Mouse (Mus musculus) stomach, postnatal 0 days (tissue): Measurements from ENCODE around the gene Olfr410. TPM values are rescaled to one million over a fixed set of nuclear protein-coding genes. Genes with fewer than 3 reads are reported as not detected.

ENCODE experiments used
- ATAC-seq: fragments of 200-750 bp; cut with Nextera tagmentation; 2 replicates; pipeline ENCODE4 v1.8.0; 2017; ENCODE audit not compliant: low FRiP score, low TSS enrichment
- DNase-seq: peaks from one replicate; pipeline ENCODE4 v3.0.0-alpha.2; 2016; ENCODE audit warnings: low spot score
- H3K27ac ChIP-seq: fragments of 300-500 bp; sonication (generic); replicated peaks from 2 replicates; pipeline ENCODE4 v1.5.1; 2014; ENCODE audit warnings: mild to moderate bottlenecking, control low read depth
- H3K27me3 ChIP-seq: fragments of 300-500 bp; sonication (generic); 2 replicates; pipeline ENCODE4 v1.6.1; 2014; ENCODE audit warnings: low read length; ENCODE audit not compliant: control insufficient read depth, insufficient read depth
- H3K36me3 ChIP-seq: fragments of 300-500 bp; sonication (generic); 2 replicates; pipeline ENCODE4 v1.6.1; 2014; ENCODE audit warnings: low read length, mixed read lengths; ENCODE audit not compliant: control insufficient read depth, insufficient read depth
- H3K4me1 ChIP-seq: fragments of 300-500 bp; sonication (generic); replicated peaks from 2 replicates; pipeline ENCODE4 v1.6.1; 2014; ENCODE audit warnings: antibody characterized with exemption; ENCODE audit not compliant: control insufficient read depth, insufficient read depth
- H3K4me2 ChIP-seq: fragments of 300-500 bp; sonication (generic); replicated peaks from 2 replicates; pipeline ENCODE4 v1.6.1; 2014; ENCODE audit warnings: low read depth, mild to moderate bottlenecking, control low read depth, moderate library complexity
- H3K4me3 ChIP-seq: fragments of 300-500 bp; sonication (generic); 2 replicates; pipeline ENCODE4 v1.5.1; 2014; ENCODE audit warnings: low read depth, low read length, control low read depth
- H3K9ac ChIP-seq: fragments of 300-500 bp; sonication (generic); 2 replicates; pipeline ENCODE4 v1.6.1; 2014; ENCODE audit warnings: mild to moderate bottlenecking, low read length, control low read depth, mixed read lengths
- H3K9me3 ChIP-seq: fragments of 300-500 bp; sonication (generic); 2 replicates; pipeline ENCODE4 v1.6.1; 2016; ENCODE audit warnings: low read length; ENCODE audit not compliant: control insufficient read depth
- CTCF ChIP-seq: IDR thresholded peaks from 2 replicates; pipeline ENCODE4 v1.5.1; 2016; ENCODE audit warnings: antibody characterized with exemption, low read depth, mild to moderate bottlenecking, moderate library complexity
- EP300 ChIP-seq: optimal IDR thresholded peaks from 2 replicates; pipeline ENCODE3; 2016; ENCODE audit warnings: antibody characterized with exemption
- WGBS: fragments of 180-500 bp; shearing (Covaris S2); extraction: QIAGEN DNeasy Blood & Tissue Kit; methylation state at CpG from one replicate; pipeline ENCODE4 v1.1.7; 2014; 5-methylcytosine and 5-hydroxymethylcytosine counted together
- polyA plus RNA-seq: library from polyadenylated mRNA; unstranded; fragments of >200 nt; fragmentation: Nextera tagmentation; extraction: Ambion mirVana; gene quantifications from 2 replicates; pipeline ENCODE4 v1.2.1, GENCODE M21; 2015

Olfr410 gene
- polyA plus RNA-seq: not detected in 2 replicates

- no peaks in the 10 kb centered on the region for H3K27me3 ChIP-seq
- H3K4me3 ChIP-seq: no peak within 1 kb of the TSS
- no peak within 1 kb of the TSS for H3K4me2 ChIP-seq
- no peak for DNase-seq
- H3K36me3 ChIP-seq: no peaks in the 10 kb centered on the region
- H3K9ac ChIP-seq: no peak within 1 kb of the TSS
- H3K4me1 ChIP-seq: no peaks in the 10 kb centered on the region
- no peak within 1 kb of the TSS for H3K27ac ChIP-seq
- no peaks in the 10 kb centered on the region for H3K9me3 ChIP-seq
- ATAC-seq: no peak
- TF ChIP-seq EP300: no peak
- TF ChIP-seq CTCF: no peak
- 73% methylated on average over 6 of the region's 6 CpGs for WGBS
Measured at GRCm38 (mm10) chr11:74337931-74338330, at the start of gene Olfr410. Gene Olfr410 (minus strand): TSS chr11:74338031.

- ATAC-seq (no peak), DNase-seq (no peak)
- no peak overlapping the region for H3K4me3 ChIP-seq
- WGBS: 70% methylated on average over 5 of the region's 5 CpGs
- no peak overlapping the region for H3K4me2 ChIP-seq
- H3K36me3 ChIP-seq: no peaks in the 10 kb centered on the region
- H3K9me3 ChIP-seq: no peaks in the 10 kb centered on the region
- H3K4me1 ChIP-seq: no peaks in the 10 kb centered on the region
- H3K27me3 ChIP-seq: no peaks in the 10 kb centered on the region
- TF ChIP-seq CTCF (no peak), EP300 (no peak)
- H3K9ac ChIP-seq: no peak overlapping the region
- H3K27ac ChIP-seq: no peak overlapping the region
Measured at GRCm38 (mm10) chr11:74387203-74387602, 49.4 kb upstream of the Olfr410 start.

GRCm38 (mm10) chr11:74385674-74386073 lies 47.8 kb upstream of the Olfr410 start:
- Histone ChIP-seq H3K9me3 (no peaks in the 10 kb centered on the region), H3K4me3 (no peak overlapping the region), H3K36me3 (no peaks in the 10 kb centered on the region), H3K27me3 (no peaks in the 10 kb centered on the region), H3K4me1 (no peaks in the 10 kb centered on the region), H3K9ac (no peak overlapping the region), H3K4me2 (no peak overlapping the region), H3K27ac (no peak overlapping the region)
- 34% methylated on average over 9 of the region's 9 CpGs for WGBS
- no peak; the same call in 1 of the 2 replicates for ATAC-seq
- no peak for TF ChIP-seq EP300
- no peak for TF ChIP-seq CTCF
- DNase-seq: peak; percentile 27

GRCm38 (mm10) chr11:74379166-74379873 lies 41.5 kb upstream of the Olfr410 start:
- no peaks in the 10 kb centered on the region for H3K36me3 ChIP-seq
- H3K4me2 ChIP-seq: no peak overlapping the region
- no peaks in the 10 kb centered on the region for H3K27me3 ChIP-seq
- ATAC-seq: no peak
- no peaks in the 10 kb centered on the region for H3K4me1 ChIP-seq
- H3K9ac ChIP-seq: no peak overlapping the region
- WGBS: 38% methylated on average over 4 of the region's 4 CpGs
- no peak overlapping the region for H3K27ac ChIP-seq
- no peak overlapping the region for H3K4me3 ChIP-seq
- no peaks in the 10 kb centered on the region for H3K9me3 ChIP-seq
- TF ChIP-seq EP300 (no peak), CTCF (no peak)
- DNase-seq: no peak

- no peaks in the 10 kb centered on the region for H3K36me3 ChIP-seq
- H3K4me3 ChIP-seq: no peak overlapping the region
- H3K4me1 ChIP-seq: no peaks in the 10 kb centered on the region
- no peaks in the 10 kb centered on the region for H3K9me3 ChIP-seq
- H3K27ac ChIP-seq: no peak overlapping the region
- no peaks in the 10 kb centered on the region for H3K27me3 ChIP-seq
- H3K4me2 ChIP-seq: no peak overlapping the region
- WGBS: 61% methylated on average over 3 of the region's 3 CpGs
- H3K9ac ChIP-seq: no peak overlapping the region
- ATAC-seq (peak; percentile 78), DNase-seq (peak; percentile 63)
- TF ChIP-seq EP300: no peak
- TF ChIP-seq CTCF: peak; percentile 90
Measured at GRCm38 (mm10) chr11:74376847-74377246, 39.0 kb upstream of the Olfr410 start.

- no peaks in the 10 kb centered on the region for H3K4me1 ChIP-seq
- DNase-seq: peak; percentile 81
- 14% methylated on average over 22 of the region's 22 CpGs for WGBS
- H3K9ac ChIP-seq: no peak overlapping the region
- no peak for TF ChIP-seq EP300
- TF ChIP-seq CTCF: peak; percentile 87
- H3K36me3 ChIP-seq: no peaks in the 10 kb centered on the region
- no peak overlapping the region for H3K4me2 ChIP-seq
- ATAC-seq: no peak
- H3K27me3 ChIP-seq: no peaks in the 10 kb centered on the region; the same call in 1 of the 2 replicates
- H3K9me3 ChIP-seq: no peaks in the 10 kb centered on the region
- H3K4me3 ChIP-seq: no peak overlapping the region
- H3K27ac ChIP-seq: no peak overlapping the region
Measured at GRCm38 (mm10) chr11:74371393-74372100, 33.7 kb upstream of the Olfr410 start.
